Mouse (Mus musculus): Measurements from ENCODE around the gene Ccr5. TPM values are rescaled to one million over a fixed set of nuclear protein-coding genes. Genes with fewer than 3 reads are reported as not detected.
"Not testable (repeated sequence)": the region's sequence is repeated elsewhere in the genome, so short reads cannot be mapped to it uniquely, and the experiment has no call there.

Gene Ccr5
- 0.33 and 0.60 TPM in 2 replicates for polyA plus RNA-seq (2014; fragmentation: Nextera tagmentation; extraction: Ambion mirVana)

- H3K27me3 ChIP-seq (ENCODE audit: control insufficient read depth, insufficient read depth, low read length): no peaks in the 10 kb centered on the region
- H3K9me3 ChIP-seq (ENCODE audit: control insufficient read depth, low read length): no peaks in the 10 kb centered on the region
- no peaks in the 10 kb centered on the region for H3K4me1 ChIP-seq (ENCODE audit: control insufficient read depth, insufficient read depth, low read length)
- no peak within 1 kb of the TSS for H3K4me3 ChIP-seq (ENCODE audit: low read length)
- no peak within 1 kb of the TSS for H3K9ac ChIP-seq (ENCODE audit: low read depth, low read length)
- H3K36me3 ChIP-seq (ENCODE audit: control insufficient read depth, insufficient read depth, low read length): no peaks in the 10 kb centered on the region
- no peak within 1 kb of the TSS for H3K4me2 ChIP-seq (replicated peaks; ENCODE audit: low read depth, low read length)
- no peak within 1 kb of the TSS for H3K27ac ChIP-seq (ENCODE audit: low read depth, low read length)
- 84% methylated on average over 3 of the region's 3 CpGs for WGBS
- ATAC-seq (ENCODE audit: low FRiP score, low TSS enrichment): no peak
These were observed at the start of gene Ccr5 for GRCm38 (mm10) chr9:124121387-124122184. Gene Ccr5, plus strand, starts transcription at chr9:124121543.

- Histone ChIP-seq H3K4me1 (ENCODE audit: control insufficient read depth, insufficient read depth, low read length) (no peaks in the 10 kb centered on the region), H3K36me3 (ENCODE audit: control insufficient read depth, insufficient read depth, low read length) (no peaks in the 10 kb centered on the region), H3K27me3 (ENCODE audit: control insufficient read depth, insufficient read depth, low read length) (no peaks in the 10 kb centered on the region), H3K4me3 (ENCODE audit: low read length) (no peak overlapping the region), H3K27ac (ENCODE audit: low read depth, low read length) (no peak overlapping the region), H3K4me2 (replicated peaks; ENCODE audit: low read depth, low read length) (no peak overlapping the region), H3K9ac (ENCODE audit: low read depth, low read length) (no peak overlapping the region), H3K9me3 (ENCODE audit: control insufficient read depth, low read length) (no peaks in the 10 kb centered on the region)
- ATAC-seq (ENCODE audit: low FRiP score, low TSS enrichment): no peak
- WGBS: 68% methylated on average over 4 of the region's 4 CpGs
These were observed 41.5 kb upstream of the Ccr5 start for GRCm38 (mm10) chr9:124079803-124080202.

GRCm38 (mm10) chr9:124080471-124080870 is 40.9 kb upstream of the Ccr5 start:
- H3K36me3 ChIP-seq (ENCODE audit: control insufficient read depth, insufficient read depth, low read length); H3K27me3 ChIP-seq (ENCODE audit: control insufficient read depth, insufficient read depth, low read length); H3K4me1 ChIP-seq (ENCODE audit: control insufficient read depth, insufficient read depth, low read length); H3K27ac ChIP-seq (ENCODE audit: low read depth, low read length); H3K9me3 ChIP-seq (ENCODE audit: control insufficient read depth, low read length); H3K4me3 ChIP-seq (ENCODE audit: low read length); H3K9ac ChIP-seq (ENCODE audit: low read depth, low read length); ATAC-seq (ENCODE audit: low FRiP score, low TSS enrichment); H3K4me2 ChIP-seq (replicated peaks; ENCODE audit: low read depth, low read length): not testable (repeated sequence)
- 94% methylated on average over 12 of the region's 13 CpGs for WGBS

- Histone ChIP-seq H3K4me2 (replicated peaks; ENCODE audit: low read depth, low read length) (no peak overlapping the region), H3K9me3 (ENCODE audit: control insufficient read depth, low read length) (no peaks in the 10 kb centered on the region), H3K4me3 (ENCODE audit: low read length) (no peak overlapping the region), H3K36me3 (ENCODE audit: control insufficient read depth, insufficient read depth, low read length) (no peaks in the 10 kb centered on the region), H3K27me3 (ENCODE audit: control insufficient read depth, insufficient read depth, low read length) (no peaks in the 10 kb centered on the region), H3K4me1 (ENCODE audit: control insufficient read depth, insufficient read depth, low read length) (no peaks in the 10 kb centered on the region), H3K27ac (ENCODE audit: low read depth, low read length) (no peak overlapping the region), H3K9ac (ENCODE audit: low read depth, low read length) (no peak overlapping the region)
- ATAC-seq (ENCODE audit: low FRiP score, low TSS enrichment): no peak
- WGBS: 89% methylated on average over 1 of the region's 1 CpGs
These were observed 30.9 kb upstream of the Ccr5 start for GRCm38 (mm10) chr9:124090441-124090840.

- Histone ChIP-seq H3K4me2 (replicated peaks; ENCODE audit: low read depth, low read length) (no peak overlapping the region), H3K4me1 (ENCODE audit: control insufficient read depth, insufficient read depth, low read length) (no peaks in the 10 kb centered on the region), H3K27ac (ENCODE audit: low read depth, low read length) (no peak overlapping the region), H3K36me3 (ENCODE audit: control insufficient read depth, insufficient read depth, low read length) (no peaks in the 10 kb centered on the region), H3K27me3 (ENCODE audit: control insufficient read depth, insufficient read depth, low read length) (no peaks in the 10 kb centered on the region), H3K9ac (ENCODE audit: low read depth, low read length) (no peak overlapping the region), H3K9me3 (ENCODE audit: control insufficient read depth, low read length) (no peaks in the 10 kb centered on the region), H3K4me3 (ENCODE audit: low read length) (no peak overlapping the region)
- WGBS: 90% methylated on average over 1 of the region's 1 CpGs
- no peak for ATAC-seq (ENCODE audit: low FRiP score, low TSS enrichment)
These were observed 22.2 kb upstream of the Ccr5 start for GRCm38 (mm10) chr9:124099127-124099526.

DNA sequence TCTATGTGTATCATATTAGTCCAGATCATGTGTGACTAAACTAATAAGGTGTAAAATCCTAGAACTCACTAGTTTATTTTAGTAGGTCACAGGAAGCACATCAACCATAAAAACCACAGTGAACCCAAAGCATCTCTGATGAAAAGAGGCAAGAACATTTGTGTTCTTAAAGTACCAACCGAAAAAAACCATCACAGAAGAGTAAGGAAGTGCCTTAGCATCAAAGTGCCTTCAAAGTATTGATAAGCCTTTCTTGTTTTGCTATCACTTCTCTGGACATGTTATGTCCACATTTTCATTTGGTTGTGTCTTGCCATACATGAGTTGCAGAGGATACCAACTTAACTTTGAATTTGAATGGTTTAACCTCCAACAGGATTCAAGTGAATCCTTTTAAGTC is 21.0 kb upstream of the Ccr5 start:
- ATAC-seq (ENCODE audit: low FRiP score, low TSS enrichment): no peak
- Histone ChIP-seq H3K27me3 (ENCODE audit: control insufficient read depth, insufficient read depth, low read length) (no peaks in the 10 kb centered on the region), H3K36me3 (ENCODE audit: control insufficient read depth, insufficient read depth, low read length) (no peaks in the 10 kb centered on the region), H3K9ac (ENCODE audit: low read depth, low read length) (no peak overlapping the region), H3K9me3 (ENCODE audit: control insufficient read depth, low read length) (no peaks in the 10 kb centered on the region), H3K4me3 (ENCODE audit: low read length) (no peak overlapping the region), H3K4me1 (ENCODE audit: control insufficient read depth, insufficient read depth, low read length) (no peaks in the 10 kb centered on the region), H3K27ac (ENCODE audit: low read depth, low read length) (no peak overlapping the region), H3K4me2 (replicated peaks; ENCODE audit: low read depth, low read length) (no peak overlapping the region)
- 100% methylated on average over 1 of the region's 1 CpGs for WGBS

DNA sequence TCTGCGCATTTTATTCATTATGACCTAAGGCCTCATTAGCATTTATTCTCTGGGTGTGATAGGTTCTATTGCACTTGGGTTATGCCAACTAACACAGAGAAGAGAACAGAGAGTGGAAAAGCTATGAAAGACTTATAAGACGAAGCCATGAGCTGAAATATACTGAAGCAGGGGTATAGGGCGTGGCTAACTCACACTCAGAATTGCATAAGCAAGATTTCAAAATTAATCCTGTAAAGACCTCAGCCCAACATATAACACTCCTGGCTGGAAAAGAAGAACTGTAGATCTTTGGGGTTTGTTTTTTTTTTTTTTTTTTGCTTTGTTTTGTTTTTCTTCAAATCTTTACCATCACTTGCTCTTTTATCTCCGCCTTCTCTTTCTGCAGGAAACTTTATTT is 19.6 kb upstream of the Ccr5 start, which contains the start of gene Ccr2:
Gene Ccr2, plus strand, starts transcription at position 228 of the 400 bp plus-strand sequence.
- 91% methylated on average over 4 of the region's 4 CpGs for WGBS
- Histone ChIP-seq H3K4me3 (ENCODE audit: low read length) (no peak within 1 kb of the TSS), H3K9me3 (ENCODE audit: control insufficient read depth, low read length) (no peaks in the 10 kb centered on the region), H3K36me3 (ENCODE audit: control insufficient read depth, insufficient read depth, low read length) (no peaks in the 10 kb centered on the region), H3K4me2 (replicated peaks; ENCODE audit: low read depth, low read length) (no peak within 1 kb of the TSS), H3K9ac (ENCODE audit: low read depth, low read length) (no peak within 1 kb of the TSS), H3K4me1 (ENCODE audit: control insufficient read depth, insufficient read depth, low read length) (no peaks in the 10 kb centered on the region), H3K27ac (ENCODE audit: low read depth, low read length) (no peak within 1 kb of the TSS), H3K27me3 (ENCODE audit: control insufficient read depth, insufficient read depth, low read length) (no peaks in the 10 kb centered on the region)
- ATAC-seq (ENCODE audit: low FRiP score, low TSS enrichment): no peak

GRCm38 (mm10) chr9:124103199-124103598 is 18.1 kb upstream of the Ccr5 start:
- WGBS: 77% methylated on average over 1 of the region's 1 CpGs
- Histone ChIP-seq H3K36me3 (ENCODE audit: control insufficient read depth, insufficient read depth, low read length) (no peaks in the 10 kb centered on the region), H3K9ac (ENCODE audit: low read depth, low read length) (no peak overlapping the region), H3K27ac (ENCODE audit: low read depth, low read length) (no peak overlapping the region), H3K4me2 (replicated peaks; ENCODE audit: low read depth, low read length) (no peak overlapping the region), H3K27me3 (ENCODE audit: control insufficient read depth, insufficient read depth, low read length) (no peaks in the 10 kb centered on the region), H3K9me3 (ENCODE audit: control insufficient read depth, low read length) (no peaks in the 10 kb centered on the region), H3K4me3 (ENCODE audit: low read length) (no peak overlapping the region), H3K4me1 (ENCODE audit: control insufficient read depth, insufficient read depth, low read length) (no peaks in the 10 kb centered on the region)
- ATAC-seq (ENCODE audit: low FRiP score, low TSS enrichment): no peak

GRCm38 (mm10) chr9:124105196-124105595 is 16.1 kb upstream of the Ccr5 start:
- Histone ChIP-seq H3K9me3 (ENCODE audit: control insufficient read depth, low read length) (no peaks in the 10 kb centered on the region), H3K4me2 (replicated peaks; ENCODE audit: low read depth, low read length) (no peak overlapping the region), H3K4me1 (ENCODE audit: control insufficient read depth, insufficient read depth, low read length) (no peaks in the 10 kb centered on the region), H3K27me3 (ENCODE audit: control insufficient read depth, insufficient read depth, low read length) (no peaks in the 10 kb centered on the region), H3K27ac (ENCODE audit: low read depth, low read length) (no peak overlapping the region), H3K9ac (ENCODE audit: low read depth, low read length) (no peak overlapping the region), H3K36me3 (ENCODE audit: control insufficient read depth, insufficient read depth, low read length) (no peaks in the 10 kb centered on the region), H3K4me3 (ENCODE audit: low read length) (no peak overlapping the region)
- no peak for ATAC-seq (ENCODE audit: low FRiP score, low TSS enrichment)

Data from kidney, embryonic 14.5 days (tissue).